Mouse (Mus musculus): ENCODE results near the gene Tgfbr2.
"Not testable (repeated sequence)": the region's sequence is repeated elsewhere in the genome, so short reads cannot be mapped to it uniquely, and the experiment has no call there.

Gene Tgfbr2

GRCm38 (mm10) chr9:116108729-116109128 is 66.4 kb downstream of the Tgfbr2 start:
- no peak for DNase-seq

- no peak for DNase-seq
These were observed 70.4 kb downstream of the Tgfbr2 start for GRCm38 (mm10) chr9:116104770-116105169.

GRCm38 (mm10) chr9:116101842-116102241 is 73.3 kb downstream of the Tgfbr2 start:
- DNase-seq = no peak

GRCm38 (mm10) chr9:116100015-116100414 is 75.1 kb downstream of the Tgfbr2 start:
- no peak for DNase-seq

GRCm38 (mm10) chr9:116099596-116099993 is 75.6 kb downstream of the Tgfbr2 start:
- no peak for DNase-seq

GRCm38 (mm10) chr9:116098724-116099595 is 76.2 kb downstream of the Tgfbr2 start:
- no peak for DNase-seq

- peak; percentile 55 for DNase-seq
These were observed 83.2 kb downstream of the Tgfbr2 start for GRCm38 (mm10) chr9:116091921-116092320.

GRCm38 (mm10) chr9:116091101-116091841 is 83.9 kb downstream of the Tgfbr2 start:
- DNase-seq = no peak

GRCm38 (mm10) chr9:116090296-116090695 is 84.9 kb downstream of the Tgfbr2 start:
- DNase-seq = no peak

GRCm38 (mm10) chr9:116088912-116089311 is 86.2 kb downstream of the Tgfbr2 start:
- DNase-seq = peak; percentile 63

GRCm38 (mm10) chr9:116087880-116088279 is 87.3 kb downstream of the Tgfbr2 start:
- DNase-seq = peak; percentile 83

- no peak for DNase-seq
These were observed 87.9 kb downstream of the Tgfbr2 start for GRCm38 (mm10) chr9:116087263-116087662.

- DNase-seq = no peak
These were observed 89.2 kb downstream of the Tgfbr2 start for GRCm38 (mm10) chr9:116085999-116086398.

- DNase-seq = no peak
These were observed 90.7 kb downstream of the Tgfbr2 start for GRCm38 (mm10) chr9:116084324-116084931.

- no peak for DNase-seq
These were observed 91.3 kb downstream of the Tgfbr2 start for GRCm38 (mm10) chr9:116083726-116084323.

- DNase-seq = no peak
These were observed 91.9 kb downstream of the Tgfbr2 start for GRCm38 (mm10) chr9:116083300-116083699.

- DNase-seq = no peak
These were observed 93.4 kb downstream of the Tgfbr2 start for GRCm38 (mm10) chr9:116081781-116082180.

GRCm38 (mm10) chr9:116077419-116077818 is 97.7 kb downstream of the Tgfbr2 start:
- DNase-seq = no peak

- DNase-seq = peak; percentile 82
These were observed 98.2 kb downstream of the Tgfbr2 start for GRCm38 (mm10) chr9:116076946-116077345.

- DNase-seq = no peak
These were observed 99.0 kb downstream of the Tgfbr2 start for GRCm38 (mm10) chr9:116076163-116076562.

- not testable (repeated sequence) for DNase-seq
These were observed 103.6 kb downstream of the Tgfbr2 start for GRCm38 (mm10) chr9:116071561-116071960.

- no peak for DNase-seq
These were observed 110.4 kb downstream of the Tgfbr2 start for GRCm38 (mm10) chr9:116064774-116065173.

- DNase-seq = no peak
These were observed 114.5 kb downstream of the Tgfbr2 start for GRCm38 (mm10) chr9:116060691-116061090.

All from thymus, postnatal 25 days (tissue).